Mouse (Mus musculus) ES-Bruce4 (cell line): ENCODE data around the gene Grcc10. TPM values are rescaled to one million over a fixed set of nuclear protein-coding genes. Genes with fewer than 3 reads are reported as not detected.

Experiments
- H3K27ac ChIP-seq: 2 replicates; pipeline ENCODE4 v1.5.1; 2012; ENCODE audit warnings: low read length, inconsistent platforms; ENCODE audit not compliant: insufficient read depth
- H3K27me3 ChIP-seq: 2 replicates; pipeline ENCODE4 v1.6.1; 2012; ENCODE audit warnings: mild to moderate bottlenecking, low read length, inconsistent platforms; ENCODE audit not compliant: control insufficient read depth, poor library complexity, insufficient read depth, severe bottlenecking
- H3K36me3 ChIP-seq: 2 replicates; pipeline ENCODE4 v1.6.1; 2012; ENCODE audit warnings: inconsistent platforms, mild to moderate bottlenecking, low read length, moderate library complexity; ENCODE audit not compliant: control insufficient read depth, poor library complexity, insufficient read depth, severe bottlenecking
- H3K4me1 ChIP-seq: one replicate; pipeline ENCODE4 v1.8.1; 2011; ENCODE audit warnings: low read length; ENCODE audit not compliant: control insufficient read depth, insufficient read depth
- H3K4me3 ChIP-seq: 2 replicates; pipeline ENCODE4 v1.5.1; 2011; ENCODE audit warnings: low read depth, mild to moderate bottlenecking, low read length
- H3K9ac ChIP-seq: 2 replicates; pipeline ENCODE4 v1.6.1; 2012; ENCODE audit warnings: low read depth, mild to moderate bottlenecking, inconsistent platforms; ENCODE audit not compliant: poor library complexity, severe bottlenecking
- H3K9me3 ChIP-seq: replicated peaks from 2 replicates; pipeline ENCODE4 v1.6.1; 2012; ENCODE audit warnings: mild to moderate bottlenecking, low read length, inconsistent platforms; ENCODE audit not compliant: control insufficient read depth, poor library complexity, insufficient read depth, severe bottlenecking
- CTCF ChIP-seq: IDR thresholded peaks from one replicate; pipeline ENCODE4 v1.8.1; 2011; ENCODE audit warnings: low read depth, low read length
- EP300 ChIP-seq: IDR thresholded peaks from 2 replicates; pipeline ENCODE4 v1.6.1; 2011; ENCODE audit warnings: low read depth, low read length; ENCODE audit not compliant: insufficient read depth
- POLR2A ChIP-seq: IDR thresholded peaks from one replicate; pipeline ENCODE4 v1.8.1; 2011; ENCODE audit warnings: low read length; ENCODE audit not compliant: insufficient read depth
- polyA plus RNA-seq: library from polyadenylated mRNA; stranded (reverse); fragments of >200 nt; gene quantifications from 2 replicates; pipeline ENCODE4 v1.2.4, GENCODE M21; 2011; ENCODE audit warnings: low read depth; ENCODE audit not compliant: missing spikeins, insufficient read depth, insufficient read length

Grcc10 gene
- polyA plus RNA-seq, 1 experiment = 93.5 TPM

DNA sequence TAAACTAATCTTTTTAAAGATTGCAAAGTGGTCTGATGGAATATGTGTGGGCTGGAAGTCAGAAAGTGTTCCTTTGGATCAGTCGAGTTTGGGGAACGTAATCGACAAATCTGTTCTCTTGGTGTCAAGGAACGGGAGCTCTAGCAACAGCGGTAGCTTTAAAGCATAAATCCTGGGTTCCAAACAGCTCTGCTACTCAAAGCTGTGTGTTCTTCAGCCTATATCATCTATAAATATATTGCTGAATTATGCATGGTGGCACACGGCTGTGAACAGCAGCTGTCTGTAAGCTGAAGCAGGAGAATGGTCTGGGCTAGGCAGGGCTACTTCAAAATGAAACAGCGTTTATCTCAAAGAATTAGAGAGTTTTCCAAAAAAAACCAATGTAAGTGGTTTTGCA lies 39.7 kb upstream of the Grcc10 start:
- no peaks in the 10 kb centered on the region for H3K27me3 ChIP-seq
- no peak overlapping the region for H3K27ac ChIP-seq
- no peaks in the 10 kb centered on the region for H3K36me3 ChIP-seq
- H3K4me1 ChIP-seq = no peaks in the 10 kb centered on the region
- H3K9ac ChIP-seq = no peak overlapping the region
- no peak overlapping the region for H3K4me3 ChIP-seq
- TF ChIP-seq CTCF (no peak), POLR2A (no peak), EP300 (no peak)
- no peaks in the 10 kb centered on the region for H3K9me3 ChIP-seq

DNA sequence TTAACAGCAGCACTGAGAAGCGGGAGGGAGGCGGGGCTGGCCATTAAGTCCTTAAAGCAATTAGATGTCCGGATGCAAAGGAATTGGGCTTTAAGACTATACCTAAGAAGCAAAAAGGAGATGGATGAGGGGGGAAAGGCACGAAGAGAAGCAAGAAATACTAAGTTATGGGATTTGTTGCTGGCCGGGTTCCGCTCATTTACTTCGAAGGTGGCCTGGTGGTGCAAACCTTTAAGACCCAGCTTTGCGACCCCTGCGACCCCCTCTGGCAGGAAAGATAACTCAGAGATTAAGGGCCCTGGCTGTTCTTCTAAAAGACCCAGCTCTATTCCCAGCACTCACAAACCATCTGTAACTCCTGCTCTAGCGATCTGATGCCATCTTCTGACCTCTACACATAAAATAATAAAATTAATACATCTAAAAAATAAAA lies 38.8 kb upstream of the Grcc10 start:
- H3K27me3 ChIP-seq = no peaks in the 10 kb centered on the region
- H3K9ac ChIP-seq = no peak overlapping the region
- no peak for TF ChIP-seq EP300
- peak overlapping the region; percentile 34; the same call in 1 of the 2 replicates for H3K4me3 ChIP-seq
- H3K4me1 ChIP-seq = no peaks in the 10 kb centered on the region
- H3K36me3 ChIP-seq = no peaks in the 10 kb centered on the region
- H3K27ac ChIP-seq = no peak overlapping the region
- no peaks in the 10 kb centered on the region for H3K9me3 ChIP-seq

DNA sequence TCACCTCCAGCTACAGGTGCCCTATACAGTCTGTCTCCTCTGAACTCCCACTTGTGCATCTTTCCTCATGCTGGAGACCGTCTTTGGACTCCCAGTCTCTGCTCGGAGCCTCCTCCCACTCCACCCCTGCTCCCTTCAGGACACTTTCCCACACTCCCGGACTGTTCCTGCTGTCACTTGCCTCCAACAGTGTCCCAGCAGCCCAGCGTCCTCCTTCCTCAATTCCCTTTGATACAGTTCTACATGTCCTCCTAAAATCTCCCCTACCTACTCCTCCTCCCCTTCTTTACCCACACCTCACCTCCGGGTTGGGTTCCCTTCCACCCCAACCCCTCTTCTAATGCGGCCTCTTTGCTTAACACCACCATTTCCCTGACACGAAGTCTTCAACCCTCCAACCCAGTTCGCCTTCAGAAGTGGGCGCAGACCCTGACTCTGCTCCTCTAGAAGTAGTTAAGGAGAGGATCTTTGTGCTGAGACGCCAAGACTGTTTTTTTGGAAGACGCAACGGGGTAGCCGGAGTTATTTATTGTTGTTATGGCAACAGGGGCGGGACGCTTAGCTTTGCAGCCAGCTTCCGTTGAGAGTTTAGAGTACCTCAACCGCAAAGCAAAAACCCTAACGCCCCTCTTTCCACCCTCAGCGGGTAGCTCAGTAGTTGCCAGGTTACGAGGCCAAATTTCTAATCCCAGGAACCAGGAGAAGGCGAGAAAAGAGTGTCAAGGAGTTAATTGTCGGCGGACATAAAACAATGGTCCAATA lies 38.2 kb upstream of the Grcc10 start, which contains the start of gene Lrrc23:
Gene Lrrc23 (minus strand): TSS at position 506 of the 762 bp plus-strand sequence.
- no peaks in the 10 kb centered on the region for H3K36me3 ChIP-seq
- H3K9me3 ChIP-seq = no peaks in the 10 kb centered on the region
- no peaks in the 10 kb centered on the region for H3K4me1 ChIP-seq
- no peak within 1 kb of the TSS for H3K9ac ChIP-seq
- TF ChIP-seq CTCF (no peak), EP300 (no peak), POLR2A (no peak)
- no peaks in the 10 kb centered on the region for H3K27me3 ChIP-seq
- peak within 1 kb of the TSS; percentile 34 for H3K4me3 ChIP-seq
- H3K27ac ChIP-seq = no peak within 1 kb of the TSS

DNA sequence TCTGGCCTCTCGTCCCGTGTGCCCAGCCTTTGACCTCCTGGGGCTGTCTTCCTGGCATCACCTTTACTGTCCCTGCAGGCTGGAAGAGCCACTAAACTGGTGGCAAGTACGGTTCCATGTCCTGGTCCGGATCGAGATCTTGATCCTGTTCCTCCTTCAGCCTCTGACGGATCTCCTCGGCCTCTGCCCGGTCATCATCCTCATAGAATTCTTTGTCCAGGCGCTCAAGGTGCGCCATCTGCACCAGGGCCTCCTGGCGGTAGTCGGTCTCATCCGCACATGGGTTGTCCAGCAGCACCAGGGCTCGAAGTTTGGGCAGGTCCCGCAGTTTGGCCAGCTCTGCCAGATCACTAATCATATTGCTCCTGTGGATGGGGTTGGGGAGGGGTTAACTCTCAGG lies 29.3 kb upstream of the Grcc10 start:
- Histone ChIP-seq H3K9ac (no peak overlapping the region), H3K36me3 (no peaks in the 10 kb centered on the region), H3K27me3 (no peaks in the 10 kb centered on the region), H3K27ac (no peak overlapping the region), H3K4me3 (no peak overlapping the region), H3K4me1 (peaks cover 2% of the 10 kb centered on the region), H3K9me3 (no peaks in the 10 kb centered on the region)
- TF ChIP-seq POLR2A = no peak
- no peak for TF ChIP-seq CTCF
- no peak for TF ChIP-seq EP300

DNA sequence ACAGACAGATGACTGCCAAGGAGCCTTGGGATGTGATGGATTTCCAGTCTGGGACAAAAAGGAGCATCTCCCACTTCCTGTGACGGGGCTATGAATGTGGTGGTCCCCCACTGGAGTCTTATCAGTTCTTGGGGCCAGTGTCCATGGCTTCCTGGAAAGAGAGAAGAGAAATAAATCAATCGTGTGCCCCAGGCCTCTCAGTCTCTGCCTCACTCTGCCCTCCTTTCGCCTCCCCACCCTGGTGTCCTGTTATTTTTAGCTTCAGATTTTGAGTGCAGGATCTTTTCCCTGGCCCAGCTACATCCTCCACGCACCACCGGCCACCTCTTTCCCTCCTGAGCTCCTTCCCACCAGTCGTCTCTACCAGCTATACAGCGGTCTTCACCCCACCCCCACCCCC lies 28.8 kb upstream of the Grcc10 start:
- H3K4me3 ChIP-seq = peak overlapping the region; percentile 53; the same call in 1 of the 2 replicates
- no peaks in the 10 kb centered on the region for H3K27me3 ChIP-seq
- no peak overlapping the region for H3K27ac ChIP-seq
- TF ChIP-seq EP300 = no peak
- TF ChIP-seq POLR2A = no peak
- no peak for TF ChIP-seq CTCF
- peak overlapping the region; percentile 43 for H3K9ac ChIP-seq
- no peaks in the 10 kb centered on the region for H3K36me3 ChIP-seq
- no peaks in the 10 kb centered on the region for H3K9me3 ChIP-seq
- peaks cover 2% of the 10 kb centered on the region for H3K4me1 ChIP-seq

DNA sequence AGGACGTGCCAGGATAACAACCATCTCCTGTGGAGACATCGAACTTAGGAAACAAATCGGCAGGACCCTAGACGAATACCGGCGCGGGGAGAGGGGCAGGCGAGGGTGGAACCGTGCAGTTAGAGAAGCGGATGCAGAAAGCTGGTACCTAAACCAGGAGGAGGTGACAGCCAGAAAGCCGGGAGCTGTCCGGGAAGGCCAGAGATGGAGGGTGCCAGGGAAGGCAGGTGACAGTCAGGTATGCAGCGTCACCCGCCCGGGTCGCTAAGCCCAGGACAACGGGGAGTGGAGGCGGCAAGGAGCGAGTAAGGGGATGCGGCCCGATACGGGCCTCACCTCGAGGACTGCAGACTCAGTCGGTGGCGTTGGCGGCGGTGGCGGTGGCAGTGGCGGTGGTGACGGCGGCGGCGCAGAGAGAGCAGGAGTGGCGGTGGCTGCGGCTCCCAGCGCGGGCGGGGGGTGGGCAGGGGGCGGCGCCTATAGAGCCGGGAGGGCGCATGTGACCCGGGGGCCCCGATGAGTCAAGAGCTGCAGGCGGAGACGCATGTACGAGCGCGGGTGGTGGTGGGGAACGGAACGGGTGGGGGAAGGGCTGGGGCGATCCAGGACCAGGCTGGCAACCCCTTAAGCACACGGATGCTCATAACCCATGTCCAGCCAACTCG lies 28.1 kb upstream of the Grcc10 start, which contains the start of gene Eno2:
Gene Eno2 (minus strand): TSS at position 573 of the 665 bp plus-strand sequence.
- H3K4me1 ChIP-seq = peaks cover 2% of the 10 kb centered on the region
- peak within 1 kb of the TSS; percentile 75 for H3K4me3 ChIP-seq
- H3K27me3 ChIP-seq = no peaks in the 10 kb centered on the region
- no peak for TF ChIP-seq EP300
- no peak for TF ChIP-seq POLR2A
- no peak for TF ChIP-seq CTCF
- no peaks in the 10 kb centered on the region for H3K9me3 ChIP-seq
- no peak within 1 kb of the TSS for H3K27ac ChIP-seq
- H3K9ac ChIP-seq = peak within 1 kb of the TSS; percentile 43
- H3K36me3 ChIP-seq = no peaks in the 10 kb centered on the region
